Mouse (Mus musculus): ENCODE measurements around the gene Olfr1340. TPM values are rescaled to one million over a fixed set of nuclear protein-coding genes. Genes with fewer than 3 reads are reported as not detected.

Olfr1340 gene
- polyA plus RNA-seq (2014; fragmentation: Illumina TruSeq; extraction: RNeasy Lipid Tissue Mini Kit (QIAGEN cat#74804); ENCODE audit: insufficient read depth, low read depth, low replicate concordance), result not detected

DNA sequence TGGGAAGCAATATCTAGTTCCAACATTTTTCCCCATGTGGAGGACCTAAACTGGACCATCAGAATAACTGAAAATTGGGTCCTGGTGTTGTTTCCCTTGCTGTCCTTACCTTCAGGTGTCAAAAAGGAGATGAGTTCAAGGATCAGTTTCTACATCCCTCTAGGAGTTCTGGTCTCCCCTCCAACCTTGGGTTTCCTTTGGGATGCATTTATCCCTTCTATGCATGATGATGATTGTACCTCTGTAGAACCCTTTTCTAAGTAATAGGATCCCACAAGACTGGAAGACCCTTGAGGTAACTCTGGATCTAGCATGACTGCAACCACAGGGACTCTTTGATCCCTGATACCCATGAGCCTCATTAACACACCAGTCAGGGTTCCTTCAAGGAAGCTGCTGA, at the start of gene Olfr1340:
Gene Olfr1340, plus strand, starts transcription at position 301 of the 400 bp plus-strand sequence.

DNA sequence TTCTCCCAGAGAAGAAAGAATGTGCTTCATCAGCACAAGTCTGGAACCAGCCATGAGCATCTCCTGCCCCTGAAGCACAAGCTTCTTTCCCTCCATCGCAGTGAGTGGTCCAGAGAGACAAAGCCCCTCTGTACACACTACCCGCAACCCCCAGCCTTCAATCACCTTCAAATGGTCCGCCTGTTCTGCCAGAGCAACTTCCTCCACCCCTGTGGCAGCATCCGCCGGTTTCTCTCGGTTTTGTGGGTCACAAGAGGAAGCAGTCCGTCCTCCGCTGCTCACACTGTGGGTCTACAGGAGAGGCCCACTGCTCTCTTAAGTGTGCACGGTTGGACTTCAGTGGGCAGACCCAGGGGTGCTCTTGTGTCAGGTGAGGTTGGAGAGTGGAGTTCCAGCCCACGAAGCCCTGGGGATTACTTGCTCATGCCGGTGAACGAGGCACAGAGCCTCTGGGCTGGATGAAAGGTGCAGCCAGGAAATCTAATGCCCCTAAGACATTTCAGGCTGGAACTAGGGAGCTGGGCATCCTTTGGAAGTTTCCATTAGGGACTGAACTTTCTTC, 27.4 kb upstream of the Olfr1340 start, which contains the start of gene Olfr1342:
Gene Olfr1342, minus strand, starts transcription at position 345 of the 562 bp plus-strand sequence.

DNA sequence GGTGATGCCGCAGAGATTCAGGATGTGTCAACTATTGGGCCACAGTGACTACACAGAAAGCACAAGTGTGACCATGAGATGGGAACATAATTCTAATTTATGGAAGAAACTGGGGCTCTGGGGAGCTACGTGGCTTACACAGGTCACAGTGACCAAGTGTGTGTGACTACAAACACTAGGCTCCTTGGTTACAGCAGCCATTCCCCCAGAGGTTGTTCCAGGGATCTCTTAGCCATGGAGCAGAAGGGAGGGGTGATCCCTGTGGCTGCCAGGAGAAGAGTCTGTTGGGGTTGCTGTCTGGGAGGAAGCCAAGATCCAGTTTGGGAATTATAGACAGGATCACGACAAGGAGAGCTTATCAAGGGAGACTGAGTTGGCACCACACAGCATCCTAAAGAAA, 16.7 kb upstream of the Olfr1340 start, which contains the start of gene Olfr1341:
Gene Olfr1341, plus strand, starts transcription at position 301 of the 400 bp plus-strand sequence.

DNA sequence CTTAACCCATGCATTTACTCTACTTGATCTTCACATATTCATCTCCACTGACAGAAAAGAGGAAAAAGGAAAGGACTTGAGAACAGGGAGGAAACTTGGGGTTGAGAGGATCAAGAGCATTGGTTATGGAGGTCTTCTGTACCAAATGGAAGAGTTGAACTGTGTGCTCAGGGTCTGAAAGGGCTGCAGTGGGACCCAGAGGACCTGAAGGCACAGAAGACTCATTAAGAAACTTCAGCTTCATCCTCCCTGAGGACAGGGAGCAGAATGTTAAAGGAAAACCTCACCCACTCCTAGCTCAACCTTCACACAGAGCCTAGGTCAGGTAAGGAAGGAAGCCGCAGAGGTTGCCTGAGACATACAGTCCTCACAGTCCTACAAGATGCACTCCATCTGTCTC, 11.9 kb downstream of the Olfr1340 start, which contains the start of gene Olfr1339:
Gene Olfr1339, plus strand, starts transcription at position 301 of the 400 bp plus-strand sequence.

DNA sequence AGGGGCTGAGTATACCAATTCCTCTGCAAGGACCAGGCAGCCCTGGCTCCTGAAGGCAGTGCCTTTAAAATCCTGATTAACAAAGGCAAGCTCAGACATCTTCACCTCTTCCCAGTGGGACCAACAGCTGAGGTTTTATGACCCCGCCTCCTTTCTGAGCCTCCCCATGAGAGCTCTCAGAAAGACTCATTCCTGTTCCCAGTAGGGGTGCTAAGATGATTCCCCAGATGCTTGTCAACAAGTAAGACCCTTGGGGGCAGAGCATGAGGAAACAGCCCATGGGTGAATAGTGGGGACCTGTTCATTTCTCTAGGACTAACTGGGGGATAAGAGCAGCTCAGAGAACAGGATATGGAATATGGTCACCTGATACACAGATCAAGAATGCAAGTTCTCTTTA, 38.7 kb downstream of the Olfr1340 start, which contains the start of gene Olfr1338:
Gene Olfr1338, minus strand, starts transcription at position 101 of the 400 bp plus-strand sequence.

Other genes starting within 250 kb of the Olfr1340 start
- gene Tie1, start 230.1 kb upstream of the Olfr1340 start, polyA plus RNA-seq (2014; fragmentation: Illumina TruSeq; extraction: RNeasy Lipid Tissue Mini Kit (QIAGEN cat#74804); ENCODE audit: insufficient read depth, low read depth, low replicate concordance), result 69.8 TPM
- gene 2610528J11Rik, start 193.1 kb upstream of the Olfr1340 start, polyA plus RNA-seq (2014; fragmentation: Illumina TruSeq; extraction: RNeasy Lipid Tissue Mini Kit (QIAGEN cat#74804); ENCODE audit: insufficient read depth, low read depth, low replicate concordance), result 12.1 TPM
- 11.6 TPM for gene Tmem125, start 176.1 kb upstream of the Olfr1340 start, polyA plus RNA-seq (2014; fragmentation: Illumina TruSeq; extraction: RNeasy Lipid Tissue Mini Kit (QIAGEN cat#74804); ENCODE audit: insufficient read depth, low read depth, low replicate concordance)
- gene Cfap57, start 99.4 kb upstream of the Olfr1340 start, polyA plus RNA-seq (2014; fragmentation: Illumina TruSeq; extraction: RNeasy Lipid Tissue Mini Kit (QIAGEN cat#74804); ENCODE audit: insufficient read depth, low read depth, low replicate concordance), result 2.5 TPM
- gene Ebna1bp2, start 99.3 kb upstream of the Olfr1340 start, polyA plus RNA-seq (2014; fragmentation: Illumina TruSeq; extraction: RNeasy Lipid Tissue Mini Kit (QIAGEN cat#74804); ENCODE audit: insufficient read depth, low read depth, low replicate concordance), result 50.0 TPM
- not detected for gene Olfr62, start 61.2 kb upstream of the Olfr1340 start, polyA plus RNA-seq (2014; fragmentation: Illumina TruSeq; extraction: RNeasy Lipid Tissue Mini Kit (QIAGEN cat#74804); ENCODE audit: insufficient read depth, low read depth, low replicate concordance)
- 0.24 TPM for gene Olfr1342, start 27.4 kb upstream of the Olfr1340 start, polyA plus RNA-seq (2014; fragmentation: Illumina TruSeq; extraction: RNeasy Lipid Tissue Mini Kit (QIAGEN cat#74804); ENCODE audit: insufficient read depth, low read depth, low replicate concordance)
- gene Olfr1341, start 16.6 kb upstream of the Olfr1340 start, polyA plus RNA-seq (2014; fragmentation: Illumina TruSeq; extraction: RNeasy Lipid Tissue Mini Kit (QIAGEN cat#74804); ENCODE audit: insufficient read depth, low read depth, low replicate concordance), result not detected
- not detected for gene Olfr1339, start 12.0 kb downstream of the Olfr1340 start, polyA plus RNA-seq (2014; fragmentation: Illumina TruSeq; extraction: RNeasy Lipid Tissue Mini Kit (QIAGEN cat#74804); ENCODE audit: insufficient read depth, low read depth, low replicate concordance)
- gene Olfr1338, start 38.6 kb downstream of the Olfr1340 start, polyA plus RNA-seq (2014; fragmentation: Illumina TruSeq; extraction: RNeasy Lipid Tissue Mini Kit (QIAGEN cat#74804); ENCODE audit: insufficient read depth, low read depth, low replicate concordance), result not detected
- not detected for gene Olfr1337, start 62.4 kb downstream of the Olfr1340 start, polyA plus RNA-seq (2014; fragmentation: Illumina TruSeq; extraction: RNeasy Lipid Tissue Mini Kit (QIAGEN cat#74804); ENCODE audit: insufficient read depth, low read depth, low replicate concordance)
- not detected for gene Olfr1335, start 89.8 kb downstream of the Olfr1340 start, polyA plus RNA-seq (2014; fragmentation: Illumina TruSeq; extraction: RNeasy Lipid Tissue Mini Kit (QIAGEN cat#74804); ENCODE audit: insufficient read depth, low read depth, low replicate concordance)
- not detected for gene Olfr1333, start 116.1 kb downstream of the Olfr1340 start, polyA plus RNA-seq (2014; fragmentation: Illumina TruSeq; extraction: RNeasy Lipid Tissue Mini Kit (QIAGEN cat#74804); ENCODE audit: insufficient read depth, low read depth, low replicate concordance)
- not detected for gene Olfr1331, start 144.5 kb downstream of the Olfr1340 start, polyA plus RNA-seq (2014; fragmentation: Illumina TruSeq; extraction: RNeasy Lipid Tissue Mini Kit (QIAGEN cat#74804); ENCODE audit: insufficient read depth, low read depth, low replicate concordance)
- gene Olfr1330, start 168.5 kb downstream of the Olfr1340 start, polyA plus RNA-seq (2014; fragmentation: Illumina TruSeq; extraction: RNeasy Lipid Tissue Mini Kit (QIAGEN cat#74804); ENCODE audit: insufficient read depth, low read depth, low replicate concordance), result not detected
- gene Olfr1329, start 197.3 kb downstream of the Olfr1340 start, polyA plus RNA-seq (2014; fragmentation: Illumina TruSeq; extraction: RNeasy Lipid Tissue Mini Kit (QIAGEN cat#74804); ENCODE audit: insufficient read depth, low read depth, low replicate concordance), result not detected
- gene Olfr1328, start 218.5 kb downstream of the Olfr1340 start, polyA plus RNA-seq (2014; fragmentation: Illumina TruSeq; extraction: RNeasy Lipid Tissue Mini Kit (QIAGEN cat#74804); ENCODE audit: insufficient read depth, low read depth, low replicate concordance), result not detected
- not detected for gene Lao1, start 241.4 kb downstream of the Olfr1340 start, polyA plus RNA-seq (2014; fragmentation: Illumina TruSeq; extraction: RNeasy Lipid Tissue Mini Kit (QIAGEN cat#74804); ENCODE audit: insufficient read depth, low read depth, low replicate concordance)